Mouse (Mus musculus): Measurements from ENCODE around the gene Ndufs2. TPM values are rescaled to one million over a fixed set of nuclear protein-coding genes. Genes with fewer than 3 reads are reported as not detected.
A peak's percentile ranks its signal among the peaks of the same experiment; 100 is the strongest.

Gene Ndufs2
- polyA plus RNA-seq, 1 experiment from 2014 or later = 234 TPM

DNA sequence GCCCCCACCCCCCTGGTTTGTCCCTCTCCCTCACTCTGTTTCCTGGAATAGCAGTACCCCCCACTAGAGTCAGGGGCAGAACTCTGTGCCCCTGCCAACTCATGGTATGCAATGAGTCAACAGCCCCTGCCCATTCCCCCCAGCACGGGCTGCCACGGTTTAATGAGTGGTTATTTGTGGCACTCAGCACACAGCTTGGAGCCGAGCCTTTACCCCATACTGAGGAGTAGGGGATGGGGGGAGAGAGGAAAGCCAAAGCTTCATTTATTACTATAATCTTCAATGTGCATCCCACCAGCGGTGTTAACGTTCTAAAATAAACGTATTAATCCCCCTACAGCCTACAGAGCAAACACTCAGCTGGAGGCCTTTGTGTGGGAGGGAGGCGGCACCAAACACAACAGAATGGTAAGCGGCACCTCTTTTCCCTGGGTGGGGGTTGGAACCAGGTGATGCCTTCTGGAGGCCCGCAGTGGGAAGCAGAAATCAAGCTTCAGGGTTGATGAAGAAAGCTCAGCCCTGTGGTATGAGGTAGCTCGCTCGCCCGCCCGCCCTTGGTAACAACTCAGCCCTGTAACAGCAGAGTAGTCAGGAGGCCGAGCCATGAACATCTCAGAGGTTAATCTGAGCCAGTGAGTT, 61.6 kb downstream of the Ndufs2 start:
- no peak overlapping the region for H3K4me2 ChIP-seq (ENCODE audit: low read depth, low read length)
- H3K4me1 ChIP-seq (ENCODE audit: control insufficient read depth, insufficient read depth, low read length) = peaks cover 20% of the 10 kb centered on the region
- no peaks in the 10 kb centered on the region for H3K36me3 ChIP-seq (ENCODE audit: control insufficient read depth, insufficient read depth, low read length)
- no peak overlapping the region for H3K27ac ChIP-seq (ENCODE audit: low read depth, low read length)
- H3K9ac ChIP-seq (replicated peaks; ENCODE audit: low read depth, low read length) = no peak overlapping the region
- H3K9me3 ChIP-seq (ENCODE audit: control insufficient read depth, low read length) = no peaks in the 10 kb centered on the region
- H3K27me3 ChIP-seq (ENCODE audit: control insufficient read depth, insufficient read depth, low read length) = no peaks in the 10 kb centered on the region; the same call in 1 of the 2 replicates
- 0 out of 2 replicates have a peak, but pooled peaks have one; percentile 42 for ATAC-seq (ENCODE audit: low read depth)
- 30% methylated on average over 14 of the region's 14 CpGs for WGBS
- H3K4me3 ChIP-seq (ENCODE audit: low read depth, low read length) = no peak overlapping the region

DNA sequence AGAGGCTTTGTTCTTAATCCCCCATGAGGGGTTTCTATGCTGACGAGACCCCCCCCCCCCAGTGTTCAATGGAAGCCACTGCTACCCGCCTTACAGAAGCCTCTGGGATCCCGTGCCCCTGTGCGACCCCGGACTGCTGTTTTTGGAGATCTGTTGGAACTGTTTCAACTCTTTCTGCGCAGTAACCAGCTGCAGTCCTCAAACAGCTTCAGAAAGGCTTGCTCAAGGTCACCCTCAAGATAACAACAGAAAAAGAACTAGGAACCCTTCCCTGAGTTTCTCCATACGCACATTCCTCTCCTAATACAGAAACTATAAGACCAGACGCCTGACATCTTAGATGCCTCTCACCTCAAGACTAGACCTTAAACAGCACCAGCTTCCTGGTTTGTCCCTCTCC, 62.1 kb downstream of the Ndufs2 start:
- H3K9ac ChIP-seq (replicated peaks; ENCODE audit: low read depth, low read length) = no peak overlapping the region
- H3K27me3 ChIP-seq (ENCODE audit: control insufficient read depth, insufficient read depth, low read length) = no peaks in the 10 kb centered on the region; the same call in 1 of the 2 replicates
- no peaks in the 10 kb centered on the region for H3K9me3 ChIP-seq (ENCODE audit: control insufficient read depth, low read length)
- no peak overlapping the region for H3K4me2 ChIP-seq (ENCODE audit: low read depth, low read length)
- no peak for ATAC-seq (ENCODE audit: low read depth)
- peaks cover 20% of the 10 kb centered on the region for H3K4me1 ChIP-seq (ENCODE audit: control insufficient read depth, insufficient read depth, low read length)
- no peaks in the 10 kb centered on the region for H3K36me3 ChIP-seq (ENCODE audit: control insufficient read depth, insufficient read depth, low read length)
- no peak overlapping the region for H3K4me3 ChIP-seq (ENCODE audit: low read depth, low read length)
- WGBS = 15% methylated on average over 8 of the region's 8 CpGs
- no peak overlapping the region for H3K27ac ChIP-seq (ENCODE audit: low read depth, low read length)

DNA sequence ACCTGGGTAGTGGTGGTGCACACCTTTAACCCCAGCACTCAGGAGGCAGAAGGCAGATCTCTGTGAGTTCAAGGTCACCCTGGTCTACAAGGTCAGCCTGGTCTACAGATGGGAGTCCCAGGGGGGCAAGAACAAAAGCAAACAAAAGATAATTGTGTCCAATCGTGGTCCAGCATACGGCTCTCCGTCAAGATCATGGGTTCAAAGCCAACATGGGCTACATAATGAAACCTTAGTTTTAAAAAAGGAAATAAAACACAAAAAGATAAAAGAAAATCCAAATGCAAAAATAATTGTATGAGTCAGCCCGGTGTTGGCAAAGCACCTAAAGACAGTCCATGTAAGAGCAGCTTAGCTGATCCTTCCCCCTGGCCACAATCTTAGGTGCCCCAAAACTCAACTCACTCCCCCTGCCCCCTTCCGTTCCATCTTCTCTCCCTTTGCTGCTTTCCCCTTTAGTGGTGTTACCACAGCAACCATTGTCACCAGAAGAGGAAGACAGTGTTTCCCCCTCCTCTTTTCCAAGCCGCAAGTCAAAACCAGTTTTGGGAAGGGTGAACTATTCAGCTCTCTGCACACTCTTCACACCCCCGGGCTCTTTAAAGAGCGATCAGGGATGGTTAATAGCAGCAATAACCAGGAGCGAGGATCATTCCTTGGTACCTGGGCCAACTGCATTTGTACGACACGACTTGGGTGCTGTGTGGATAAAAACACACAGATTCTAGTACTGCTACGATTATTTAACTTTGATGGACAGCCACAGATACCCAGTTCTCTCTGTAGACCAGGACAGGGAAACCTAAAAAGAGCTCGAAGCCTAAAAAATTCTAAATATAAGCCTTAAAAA, 63.1 kb downstream of the Ndufs2 start:
- no peak overlapping the region for H3K9ac ChIP-seq (replicated peaks; ENCODE audit: low read depth, low read length)
- 0 out of 2 replicates have a peak overlapping the region, but pooled peaks have one; percentile 0 for H3K27ac ChIP-seq (ENCODE audit: low read depth, low read length)
- no peak overlapping the region for H3K4me3 ChIP-seq (ENCODE audit: low read depth, low read length)
- WGBS = 26% methylated on average over 13 of the region's 13 CpGs
- H3K4me1 ChIP-seq (ENCODE audit: control insufficient read depth, insufficient read depth, low read length) = peaks cover 16% of the 10 kb centered on the region
- ATAC-seq (ENCODE audit: low read depth) = 0 out of 2 replicates have a peak, but pooled peaks have one; percentile 12
- H3K4me2 ChIP-seq (ENCODE audit: low read depth, low read length) = no peak overlapping the region
- no peaks in the 10 kb centered on the region for H3K9me3 ChIP-seq (ENCODE audit: control insufficient read depth, low read length)
- no peaks in the 10 kb centered on the region for H3K27me3 ChIP-seq (ENCODE audit: control insufficient read depth, insufficient read depth, low read length)
- no peaks in the 10 kb centered on the region for H3K36me3 ChIP-seq (ENCODE audit: control insufficient read depth, insufficient read depth, low read length)

DNA sequence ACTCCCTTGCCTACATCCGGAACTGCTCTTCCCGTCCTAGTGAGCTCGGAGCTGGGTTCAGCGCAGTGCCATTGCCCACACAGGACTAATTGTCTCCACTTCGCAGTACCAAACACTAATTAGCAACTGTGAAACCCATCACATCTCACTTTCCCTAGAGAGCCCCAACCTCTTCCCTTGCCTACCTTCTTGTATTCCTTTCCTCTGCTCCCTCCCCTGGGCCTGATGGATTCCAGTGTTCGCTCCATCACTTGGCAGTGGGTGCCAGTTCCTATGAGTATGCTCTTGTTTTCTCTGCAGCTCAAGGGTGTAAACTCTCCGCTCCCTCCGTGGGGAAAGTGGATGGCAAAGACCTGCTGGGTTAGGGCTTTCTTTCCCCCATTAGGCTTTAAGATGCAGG, 65.5 kb downstream of the Ndufs2 start:
- Histone ChIP-seq H3K4me2 (ENCODE audit: low read depth, low read length) (no peak overlapping the region), H3K9me3 (ENCODE audit: control insufficient read depth, low read length) (no peaks in the 10 kb centered on the region), H3K27ac (ENCODE audit: low read depth, low read length) (no peak overlapping the region), H3K27me3 (ENCODE audit: control insufficient read depth, insufficient read depth, low read length) (no peaks in the 10 kb centered on the region), H3K9ac (replicated peaks; ENCODE audit: low read depth, low read length) (no peak overlapping the region), H3K4me1 (ENCODE audit: control insufficient read depth, insufficient read depth, low read length) (peaks cover 10% of the 10 kb centered on the region; the same call in 1 of the 2 replicates), H3K4me3 (ENCODE audit: low read depth, low read length) (no peak overlapping the region), H3K36me3 (ENCODE audit: control insufficient read depth, insufficient read depth, low read length) (no peaks in the 10 kb centered on the region)
- peak; percentile 45; the same call in 1 of the 2 replicates for ATAC-seq (ENCODE audit: low read depth)
- 56% methylated on average over 8 of the region's 8 CpGs for WGBS

Other genes with a start within 250 kb of the Ndufs2 start
- 0.49 TPM in 1 of 2 replicates, not detected in the other for gene Fcgr4, start 232.5 kb downstream of the Ndufs2 start, polyA plus RNA-seq (2014; fragmentation: Nextera tagmentation; extraction: Ambion mirVana)
- gene Fcgr3, start 186.5 kb downstream of the Ndufs2 start, polyA plus RNA-seq (2014; fragmentation: Nextera tagmentation; extraction: Ambion mirVana) = 5.5 and 8.8 TPM in 2 replicates
- 2.4 and 5.0 TPM in 2 replicates for gene Cfap126, start 137.5 kb downstream of the Ndufs2 start, polyA plus RNA-seq (2014; fragmentation: Nextera tagmentation; extraction: Ambion mirVana)
- 297 and 334 TPM in 2 replicates for gene Sdhc, start 100.8 kb downstream of the Ndufs2 start, polyA plus RNA-seq (2014; fragmentation: Nextera tagmentation; extraction: Ambion mirVana)
- gene Mpz, start 100.7 kb downstream of the Ndufs2 start, polyA plus RNA-seq (2014; fragmentation: Nextera tagmentation; extraction: Ambion mirVana) = 11.8 TPM in 1 of 2 replicates, not detected in the other
- gene Pcp4l1, start 55.1 kb downstream of the Ndufs2 start, polyA plus RNA-seq (2014; fragmentation: Nextera tagmentation; extraction: Ambion mirVana) = 31.8 and 41.6 TPM in 2 replicates
- gene Nr1i3, start 37.4 kb downstream of the Ndufs2 start, polyA plus RNA-seq (2014; fragmentation: Nextera tagmentation; extraction: Ambion mirVana) = 0.20 and 0.32 TPM in 2 replicates
- gene Tomm40l, start 28.9 kb downstream of the Ndufs2 start, polyA plus RNA-seq (2014; fragmentation: Nextera tagmentation; extraction: Ambion mirVana) = 41.5 and 45.5 TPM in 2 replicates
- 7.9 and 8.2 TPM in 2 replicates for gene Apoa2, start 26.3 kb downstream of the Ndufs2 start, polyA plus RNA-seq (2014; fragmentation: Nextera tagmentation; extraction: Ambion mirVana)
- 10.2 and 33.2 TPM in 2 replicates for gene Fcer1g, start 17.0 kb downstream of the Ndufs2 start, polyA plus RNA-seq (2014; fragmentation: Nextera tagmentation; extraction: Ambion mirVana)
- 1.3 and 2.6 TPM in 2 replicates for gene Adamts4, start 967 bp downstream of the Ndufs2 start, polyA plus RNA-seq (2014; fragmentation: Nextera tagmentation; extraction: Ambion mirVana)
- gene B4galt3, start 18.9 kb upstream of the Ndufs2 start, polyA plus RNA-seq (2014; fragmentation: Nextera tagmentation; extraction: Ambion mirVana) = 96.5 and 98.1 TPM in 2 replicates
- gene Ppox, start 29.8 kb upstream of the Ndufs2 start, polyA plus RNA-seq (2014; fragmentation: Nextera tagmentation; extraction: Ambion mirVana) = 49.2 and 51.2 TPM in 2 replicates
- 76.8 and 87.9 TPM in 2 replicates for gene Usp21, start 36.6 kb upstream of the Ndufs2 start, polyA plus RNA-seq (2014; fragmentation: Nextera tagmentation; extraction: Ambion mirVana)
- gene Ufc1, start 43.6 kb upstream of the Ndufs2 start, polyA plus RNA-seq (2014; fragmentation: Nextera tagmentation; extraction: Ambion mirVana) = 116 and 124 TPM in 2 replicates
- 48.0 and 49.7 TPM in 2 replicates for gene Dedd, start 77.8 kb upstream of the Ndufs2 start, polyA plus RNA-seq (2014; fragmentation: Nextera tagmentation; extraction: Ambion mirVana)
- gene Nit1, start 94.3 kb upstream of the Ndufs2 start, polyA plus RNA-seq (2014; fragmentation: Nextera tagmentation; extraction: Ambion mirVana) = 40.2 and 43.5 TPM in 2 replicates
- 58.1 and 67.6 TPM in 2 replicates for gene Pfdn2, start 94.3 kb upstream of the Ndufs2 start, polyA plus RNA-seq (2014; fragmentation: Nextera tagmentation; extraction: Ambion mirVana)
- gene Klhdc9, start 109.4 kb upstream of the Ndufs2 start, polyA plus RNA-seq (2014; fragmentation: Nextera tagmentation; extraction: Ambion mirVana) = 3.2 and 5.3 TPM in 2 replicates
- 2.2 and 2.8 TPM in 2 replicates for gene Nectin4, start 118.7 kb upstream of the Ndufs2 start, polyA plus RNA-seq (2014; fragmentation: Nextera tagmentation; extraction: Ambion mirVana)
- 0.25 and 0.61 TPM in 2 replicates for gene Arhgap30, start 137.6 kb upstream of the Ndufs2 start, polyA plus RNA-seq (2014; fragmentation: Nextera tagmentation; extraction: Ambion mirVana)
- gene Usf1, start 159.9 kb upstream of the Ndufs2 start, polyA plus RNA-seq (2014; fragmentation: Nextera tagmentation; extraction: Ambion mirVana) = 164 and 191 TPM in 2 replicates
- 2.9 and 3.8 TPM in 2 replicates for gene Tstd1, start 167.5 kb upstream of the Ndufs2 start, polyA plus RNA-seq (2014; fragmentation: Nextera tagmentation; extraction: Ambion mirVana)
- gene F11r, start 186.1 kb upstream of the Ndufs2 start, polyA plus RNA-seq (2014; fragmentation: Nextera tagmentation; extraction: Ambion mirVana) = 8.0 and 13.5 TPM in 2 replicates

Data from neural tube, embryonic 14.5 days (tissue).